Mouse (Mus musculus) hindbrain, embryonic 14.5 days (tissue): ENCODE measurements at regions not wholly inside any gene's neighbourhood (a gene's known extent, or its start where the extent isn't known, plus 50 kb on each side); places are given as distances from the start of the nearest gene placed in this dataset.

Source experiments
- ATAC-seq: fragments of 200-750 bp; cut with Nextera tagmentation; 2 replicates; pipeline ENCODE4 v1.8.0; 2017; ENCODE audit warnings: moderate number of reproducible peaks, mild to moderate bottlenecking, moderate TSS enrichment, moderate library complexity; ENCODE audit not compliant: low FRiP score
- DNase-seq: peaks from one replicate; pipeline ENCODE4 v3.0.0-alpha.2; 2015; ENCODE audit warnings: low spot score
- H3K27ac ChIP-seq: fragments of 300-500 bp; sonication (generic); 2 replicates; pipeline ENCODE4 v1.5.1; 2014; ENCODE audit warnings: mild to moderate bottlenecking, moderate library complexity
- H3K27me3 ChIP-seq: fragments of 300-500 bp; sonication (generic); 2 replicates; pipeline ENCODE4 v1.6.1; 2014; ENCODE audit warnings: mild to moderate bottlenecking, low read length, mixed read lengths; ENCODE audit not compliant: control insufficient read depth, insufficient read depth
- H3K36me3 ChIP-seq: fragments of 300-500 bp; sonication (generic); replicated peaks from 2 replicates; pipeline ENCODE4 v1.6.1; 2014; ENCODE audit not compliant: control insufficient read depth, insufficient read depth
- H3K4me1 ChIP-seq: fragments of 300-500 bp; sonication (generic); replicated peaks from 2 replicates; pipeline ENCODE4 v1.6.1; 2014; ENCODE audit warnings: antibody characterized with exemption, low read length, mixed read lengths; ENCODE audit not compliant: control insufficient read depth, insufficient read depth
- H3K4me2 ChIP-seq: fragments of 300-500 bp; sonication (generic); replicated peaks from 2 replicates; pipeline ENCODE4 v1.6.1; 2014; ENCODE audit warnings: mild to moderate bottlenecking, moderate library complexity
- H3K4me3 ChIP-seq: fragments of 300-500 bp; sonication (generic); replicated peaks from 2 replicates; pipeline ENCODE4 v1.5.1; 2014; ENCODE audit warnings: mild to moderate bottlenecking, low read length
- H3K9ac ChIP-seq: fragments of 300-500 bp; sonication (generic); 2 replicates; pipeline ENCODE4 v1.6.1; 2014
- H3K9me3 ChIP-seq: fragments of 300-500 bp; sonication (generic); 2 replicates; pipeline ENCODE4 v1.6.1; 2016; ENCODE audit warnings: low read length; ENCODE audit not compliant: control insufficient read depth
- WGBS: fragments of 180-500 bp; shearing (Covaris S2); extraction: QIAGEN DNeasy Blood & Tissue Kit; methylation state at CpG from one replicate; pipeline ENCODE4 v1.1.7; 2014; 5-methylcytosine and 5-hydroxymethylcytosine counted together

DNA sequence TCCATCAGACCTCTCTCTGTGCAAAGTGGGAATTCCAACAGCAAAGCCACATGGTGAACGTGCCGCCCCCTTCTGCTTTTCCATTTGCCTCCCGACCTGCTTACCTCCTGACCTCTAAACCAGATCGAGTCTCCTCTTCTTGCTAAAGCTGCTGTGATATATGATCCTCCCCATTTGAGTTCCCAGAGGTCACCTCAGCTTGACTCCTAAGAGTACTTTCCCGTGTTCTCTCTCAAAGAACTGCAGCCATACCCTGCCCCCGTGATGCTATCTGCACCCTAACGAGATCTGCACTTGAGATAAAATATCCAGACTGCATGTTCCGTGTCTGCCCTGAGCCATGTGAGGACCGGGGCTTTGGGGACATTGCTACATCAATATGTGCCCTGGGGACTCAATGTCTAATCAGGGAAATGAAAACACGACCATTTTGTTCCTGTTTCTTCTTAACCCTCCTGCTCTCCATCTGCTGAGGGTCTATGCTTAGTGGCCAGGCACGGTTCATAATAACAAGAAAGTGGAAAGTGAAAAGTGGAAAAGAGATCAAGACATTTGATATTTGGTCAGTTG is 94.8 kb downstream of the 3110018I06Rik start:
- no peak for DNase-seq
- Histone ChIP-seq H3K4me1 (0 out of 2 replicates have a peak, but pooled peaks cover 6% of the 10 kb centered on the region), H3K27me3 (no peaks in the 10 kb centered on the region), H3K9me3 (no peaks in the 10 kb centered on the region), H3K4me2 (no peak overlapping the region), H3K27ac (no peak overlapping the region), H3K4me3 (no peak overlapping the region), H3K9ac (no peak overlapping the region), H3K36me3 (no peaks in the 10 kb centered on the region)
- 48% methylated on average over 11 of the region's 11 CpGs for WGBS
- no peak for ATAC-seq

DNA sequence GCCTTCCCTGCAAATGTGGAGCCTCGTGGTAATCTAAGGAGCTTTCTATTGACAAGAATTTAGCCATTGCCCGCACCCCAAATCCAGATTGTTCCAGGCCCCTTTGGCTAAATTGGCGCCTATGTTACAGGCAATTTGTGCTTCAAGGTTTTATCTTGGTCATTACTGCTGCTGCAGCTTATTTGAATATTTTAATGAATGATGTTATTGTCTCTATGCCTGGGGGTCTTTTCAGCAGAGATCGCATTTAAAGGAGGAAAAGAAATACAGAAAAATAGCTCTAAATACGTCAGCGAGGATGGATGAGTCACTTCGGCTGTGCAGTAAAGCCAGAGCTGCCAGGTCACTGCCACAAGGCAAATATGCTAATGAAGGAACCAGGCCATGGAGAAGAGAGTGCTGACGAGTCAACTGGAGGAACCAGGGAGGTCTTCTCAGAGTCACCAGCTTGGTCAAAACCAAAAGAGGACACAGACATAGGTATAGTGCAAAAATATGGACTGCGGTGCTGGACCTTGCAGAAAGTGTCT is 97.3 kb downstream of the 3110018I06Rik start:
- Histone ChIP-seq H3K36me3 (no peaks in the 10 kb centered on the region), H3K27ac (peak overlapping the region; percentile 29; the same call in 1 of the 2 replicates), H3K9me3 (no peaks in the 10 kb centered on the region), H3K4me2 (no peak overlapping the region), H3K9ac (no peak overlapping the region), H3K4me3 (no peak overlapping the region), H3K27me3 (no peaks in the 10 kb centered on the region), H3K4me1 (0 out of 2 replicates have a peak, but pooled peaks cover 6% of the 10 kb centered on the region)
- 45% methylated on average over 9 of the region's 9 CpGs for WGBS
- ATAC-seq (no peak), DNase-seq (no peak)

DNA sequence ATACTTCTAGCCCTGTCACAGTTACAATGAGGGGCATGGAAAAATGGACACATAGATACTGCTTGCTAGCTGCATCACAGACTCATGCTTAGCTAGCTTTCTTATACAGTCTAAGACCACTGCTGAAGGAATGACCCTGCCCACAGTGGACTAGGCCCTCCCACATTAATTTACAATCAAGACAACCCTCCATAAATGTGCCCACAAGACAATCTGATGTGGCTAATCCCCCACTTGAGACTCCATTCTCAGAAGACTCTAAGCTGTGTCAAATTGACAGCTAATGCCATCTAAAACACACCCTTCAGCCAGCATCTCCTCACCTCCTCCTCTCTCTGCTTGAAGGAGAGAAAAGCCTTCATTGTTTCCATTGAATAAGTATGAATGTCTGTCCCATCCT is 107.8 kb downstream of the 3110018I06Rik start:
- no peak overlapping the region for H3K9ac ChIP-seq
- ATAC-seq (no peak), DNase-seq (no peak)
- no peaks in the 10 kb centered on the region for H3K36me3 ChIP-seq
- no peak overlapping the region for H3K4me2 ChIP-seq
- no peaks in the 10 kb centered on the region for H3K27me3 ChIP-seq
- H3K4me1 ChIP-seq: no peaks in the 10 kb centered on the region
- no peak overlapping the region for H3K27ac ChIP-seq
- H3K4me3 ChIP-seq: no peak overlapping the region
- no peaks in the 10 kb centered on the region for H3K9me3 ChIP-seq

DNA sequence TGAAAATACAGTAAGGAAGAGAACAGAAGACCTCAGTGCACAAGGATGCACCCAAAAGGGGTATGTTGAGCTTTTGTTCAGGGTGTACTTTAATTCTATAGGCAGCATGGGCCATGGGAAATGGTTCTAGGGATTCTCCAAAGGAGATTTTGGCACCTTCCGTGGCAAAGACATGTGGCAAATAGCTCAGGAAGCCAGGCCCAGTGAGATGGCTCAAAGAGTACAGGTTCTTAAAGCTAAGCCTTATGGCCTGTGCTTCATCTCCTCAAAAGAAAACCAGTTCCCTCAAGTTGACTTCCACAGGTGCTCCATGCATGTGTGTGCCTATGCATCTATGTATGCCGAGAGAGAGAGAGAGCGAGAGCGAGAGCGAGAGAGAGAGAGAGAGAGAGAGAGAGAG is 112.1 kb downstream of the 3110018I06Rik start:
- ATAC-seq (no peak), DNase-seq (no peak)
- no peak overlapping the region for H3K4me3 ChIP-seq
- no peaks in the 10 kb centered on the region for H3K27me3 ChIP-seq
- no peak overlapping the region for H3K27ac ChIP-seq
- H3K4me1 ChIP-seq: no peaks in the 10 kb centered on the region
- H3K9ac ChIP-seq: no peak overlapping the region
- no peaks in the 10 kb centered on the region for H3K9me3 ChIP-seq
- H3K4me2 ChIP-seq: no peak overlapping the region
- H3K36me3 ChIP-seq: no peaks in the 10 kb centered on the region
- 87% methylated on average over 5 of the region's 5 CpGs for WGBS

DNA sequence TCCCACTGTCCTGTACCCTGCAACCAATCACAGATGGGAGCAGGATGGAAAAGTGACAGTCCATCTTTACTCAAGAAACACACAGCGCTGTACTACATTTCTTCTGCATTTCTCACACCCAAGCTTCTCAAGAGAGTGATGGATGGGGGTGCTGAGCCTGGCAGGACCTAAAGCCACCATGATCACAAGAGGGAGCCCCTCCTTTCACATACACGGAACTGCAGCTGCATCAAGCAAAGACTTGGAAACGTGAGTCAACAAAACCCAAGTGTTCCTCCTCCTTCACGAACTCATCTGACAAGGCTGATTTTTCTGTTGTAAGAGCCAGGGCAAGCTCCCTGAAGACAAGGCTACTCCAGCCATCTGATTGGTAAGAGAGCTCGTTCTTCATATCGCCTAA is 120.5 kb downstream of the 3110018I06Rik start:
- Histone ChIP-seq H3K9me3 (no peaks in the 10 kb centered on the region), H3K4me2 (no peak overlapping the region), H3K36me3 (no peaks in the 10 kb centered on the region), H3K27ac (no peak overlapping the region), H3K27me3 (no peaks in the 10 kb centered on the region), H3K4me1 (no peaks in the 10 kb centered on the region), H3K4me3 (no peak overlapping the region), H3K9ac (no peak overlapping the region)
- ATAC-seq (no peak), DNase-seq (no peak)
- WGBS: 79% methylated on average over 6 of the region's 6 CpGs

DNA sequence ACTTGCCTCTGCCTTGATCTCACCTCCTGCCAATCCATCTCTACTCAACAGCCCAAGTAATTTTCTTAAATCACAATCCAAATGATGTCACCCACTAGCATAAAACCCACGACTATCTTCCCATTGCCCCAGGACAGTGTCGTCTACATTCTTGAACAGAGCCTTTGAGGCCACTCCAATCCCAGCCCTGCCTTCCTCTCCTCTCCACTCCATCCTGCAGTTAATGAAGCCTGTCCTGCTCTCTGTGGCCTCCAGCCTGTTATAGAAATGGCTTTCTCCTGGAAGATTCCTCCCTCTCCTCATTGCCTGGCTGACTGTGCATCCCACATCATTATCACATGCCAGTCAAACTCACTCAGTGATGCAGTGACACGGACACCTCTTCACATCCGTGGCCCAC is 121.6 kb downstream of the 3110018I06Rik start:
- H3K4me3 ChIP-seq: no peak overlapping the region
- ATAC-seq: no peak
- H3K27ac ChIP-seq: no peak overlapping the region
- H3K27me3 ChIP-seq: no peaks in the 10 kb centered on the region
- no peak overlapping the region for H3K9ac ChIP-seq
- no peak for DNase-seq
- 73% methylated on average over 4 of the region's 4 CpGs for WGBS
- H3K36me3 ChIP-seq: no peaks in the 10 kb centered on the region
- no peak overlapping the region for H3K4me2 ChIP-seq
- H3K4me1 ChIP-seq: no peaks in the 10 kb centered on the region
- no peaks in the 10 kb centered on the region for H3K9me3 ChIP-seq

DNA sequence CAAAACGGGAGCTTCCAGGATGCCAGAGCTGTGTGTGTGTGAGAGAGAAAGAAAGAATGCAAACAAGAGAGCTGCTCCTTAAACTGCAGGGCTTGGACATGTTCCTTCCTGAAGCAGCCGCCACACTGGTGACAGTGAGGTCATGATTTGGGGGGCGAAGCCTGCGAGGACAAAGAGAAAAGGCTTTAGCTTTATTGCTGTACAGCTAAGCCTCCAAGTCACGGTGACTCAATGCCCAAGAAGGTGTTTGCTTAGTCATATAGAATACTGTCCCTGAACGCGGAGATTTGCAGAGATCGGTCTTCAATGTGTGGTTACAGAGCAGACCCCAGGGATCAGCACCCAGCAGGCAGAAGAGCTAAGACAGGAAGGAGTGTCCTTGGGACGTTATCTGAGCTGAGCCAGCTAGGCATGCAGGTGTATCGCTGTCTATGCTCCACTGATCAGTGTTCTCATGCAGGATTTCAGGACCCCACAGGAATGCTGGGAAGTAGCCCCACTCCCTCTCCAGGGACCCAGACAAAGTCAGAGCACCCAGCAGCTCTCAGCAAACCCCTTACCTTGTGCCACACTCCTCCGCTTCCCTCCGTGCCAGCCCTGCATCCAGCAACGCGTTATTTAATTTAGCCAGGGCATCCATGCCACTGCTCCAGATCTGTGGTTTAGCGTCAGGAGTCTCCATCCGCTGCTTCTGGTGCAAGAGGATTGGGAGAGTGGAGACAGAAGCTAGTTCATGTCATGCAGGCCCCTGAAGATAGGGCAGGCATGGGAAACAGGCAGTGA is 129.0 kb downstream of the 3110018I06Rik start:
- ATAC-seq (no peak), DNase-seq (no peak)
- H3K36me3 ChIP-seq: no peaks in the 10 kb centered on the region
- no peaks in the 10 kb centered on the region for H3K4me1 ChIP-seq
- no peaks in the 10 kb centered on the region for H3K9me3 ChIP-seq
- no peaks in the 10 kb centered on the region for H3K27me3 ChIP-seq
- no peak overlapping the region for H3K9ac ChIP-seq
- H3K4me3 ChIP-seq: no peak overlapping the region
- no peak overlapping the region for H3K4me2 ChIP-seq
- H3K27ac ChIP-seq: no peak overlapping the region
- whole genome bisulfite sequencing: 72% methylated on average over 16 of the region's 16 CpGs

DNA sequence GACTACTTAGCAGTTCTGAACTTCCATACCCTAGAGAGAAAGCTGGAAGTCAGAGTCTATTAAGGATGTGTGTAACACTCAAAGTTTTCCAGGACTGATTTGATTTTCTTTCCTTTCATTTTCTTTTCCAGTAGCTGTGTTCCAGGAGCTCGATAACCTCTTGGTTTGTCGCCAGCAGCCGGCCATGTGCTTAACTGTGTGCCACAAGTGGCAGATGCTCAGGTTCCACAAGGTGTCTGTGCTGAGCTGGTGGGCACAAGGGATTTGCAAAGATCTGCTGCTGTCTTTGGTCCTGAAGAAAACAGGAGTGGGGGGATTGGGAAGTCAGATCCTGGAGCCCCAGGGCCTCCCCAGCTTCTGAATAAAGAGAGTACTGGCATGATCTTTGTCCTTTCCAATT is 136.0 kb downstream of the 3110018I06Rik start:
- no peak overlapping the region for H3K9ac ChIP-seq
- H3K4me1 ChIP-seq: no peaks in the 10 kb centered on the region
- no peaks in the 10 kb centered on the region for H3K9me3 ChIP-seq
- H3K36me3 ChIP-seq: no peaks in the 10 kb centered on the region
- H3K4me3 ChIP-seq: no peak overlapping the region
- DNase-seq: no peak
- H3K27me3 ChIP-seq: no peaks in the 10 kb centered on the region
- no peak overlapping the region for H3K4me2 ChIP-seq
- no peak for ATAC-seq
- 74% methylated on average over 3 of the region's 3 CpGs for WGBS
- no peak overlapping the region for H3K27ac ChIP-seq

DNA sequence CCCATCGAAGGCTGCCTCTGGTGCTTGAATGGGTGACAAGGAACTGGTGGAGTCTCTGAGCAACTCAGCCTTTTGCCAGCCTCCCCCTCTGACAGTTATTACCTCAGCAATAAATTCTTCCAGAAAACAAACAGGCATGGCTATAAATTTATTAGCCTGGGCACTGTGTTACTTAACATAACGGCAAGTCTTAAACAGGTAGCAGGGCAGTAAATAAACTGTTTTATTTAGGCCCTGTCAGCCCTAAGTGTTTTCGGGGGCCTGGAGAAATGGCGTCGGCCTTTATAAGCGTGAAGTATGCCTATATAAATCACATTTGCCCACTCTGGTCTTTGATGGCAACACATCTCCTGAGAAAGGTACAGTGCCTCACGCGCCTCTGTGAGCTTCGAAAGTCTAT is 159.6 kb downstream of the 3110018I06Rik start:
- DNase-seq (no peak), ATAC-seq (no peak)
- Histone ChIP-seq H3K4me2 (no peak overlapping the region), H3K4me3 (no peak overlapping the region), H3K27me3 (no peaks in the 10 kb centered on the region), H3K27ac (no peak overlapping the region), H3K9me3 (no peaks in the 10 kb centered on the region), H3K9ac (no peak overlapping the region), H3K4me1 (no peaks in the 10 kb centered on the region), H3K36me3 (no peaks in the 10 kb centered on the region)
- 89% methylated on average over 9 of the region's 9 CpGs for WGBS
